14 mouse cellular contexts compared by ENCODE assay signal in the genomic region with DNA sequence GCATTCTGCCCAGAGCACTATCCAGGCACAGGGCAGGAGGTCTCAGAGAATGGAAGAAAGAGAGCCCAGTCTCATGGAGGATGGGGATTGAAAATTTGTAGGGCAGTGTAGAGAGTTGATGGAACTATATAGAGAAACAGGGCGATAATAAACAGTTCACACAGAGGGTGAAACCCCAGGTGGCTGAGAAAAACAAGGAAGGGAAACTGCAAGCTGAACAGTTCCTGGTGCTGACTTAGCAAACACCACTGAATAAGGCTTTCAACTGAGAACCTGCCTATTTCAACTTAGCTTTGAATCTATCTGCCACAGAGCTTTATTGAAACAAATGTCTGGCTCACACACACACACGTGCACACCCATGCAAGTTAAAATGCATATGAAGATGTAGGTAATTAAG.
"Had no signal": no experiment of that assay in that cellular context is flagged by ENCODE, and none has a peak within 500 bp of the region (broad histone marks: within the 10 kb centered on the region; RNA-seq: fewer than 3 reads in every experiment).

No protein-coding gene starts in this region.

- H3K36me3 ChIP-seq: midbrain, embryonic 10.5 days; midbrain, embryonic 12.5 days; midbrain, embryonic 15.5 days; neural tube, embryonic 13.5 days; neural tube, embryonic 15.5 days had no signal

- H3K27ac ChIP-seq: midbrain, embryonic 10.5 days; midbrain, embryonic 12.5 days; midbrain, embryonic 15.5 days; neural tube, embryonic 13.5 days; neural tube, embryonic 15.5 days had no signal

- H3K4me2 ChIP-seq: lung, embryonic 14.5 days; midbrain, embryonic 12.5 days; midbrain, embryonic 15.5 days; neural tube, embryonic 13.5 days; neural tube, embryonic 15.5 days had no signal

- H3K9ac ChIP-seq: lung, embryonic 14.5 days; midbrain, embryonic 12.5 days; midbrain, embryonic 15.5 days; neural tube, embryonic 13.5 days; neural tube, embryonic 15.5 days had no signal

- ATAC-seq: midbrain, embryonic 15.5 days had no signal

- H3K27me3 ChIP-seq: midbrain, embryonic 12.5 days; midbrain, embryonic 15.5 days; neural tube, embryonic 13.5 days; neural tube, embryonic 15.5 days had no signal

- DNase-seq: lung, adult 18-20 months; lung, embryonic 14.5 days; lung, postnatal 10 days; lung, postnatal 4 days; right cerebral cortex, adult 18-20 months; thymus, adult 18-20 months; thymus, postnatal 14 days; thymus, postnatal 36 days had no signal

- H3K4me1 ChIP-seq: midbrain, embryonic 12.5 days; midbrain, embryonic 15.5 days; neural tube, embryonic 13.5 days; neural tube, embryonic 15.5 days had no signal

- H3K9me3 ChIP-seq: midbrain, embryonic 10.5 days; midbrain, embryonic 12.5 days; midbrain, embryonic 15.5 days; neural tube, embryonic 13.5 days; neural tube, embryonic 15.5 days had no signal

- H3K4me3 ChIP-seq: midbrain, embryonic 10.5 days; midbrain, embryonic 12.5 days; midbrain, embryonic 15.5 days; myocyte; neural tube, embryonic 13.5 days; neural tube, embryonic 15.5 days had no signal
